Mouse (Mus musculus): ENCODE results near the gene Pprc1.

The Pprc1 gene

GRCm38 (mm10) chr19:46033911-46034310 is 10.8 kb upstream of the Pprc1 start:
- no peak for DNase-seq (ENCODE audit: low read depth, low spot score)

GRCm38 (mm10) chr19:46035971-46036370 is 8.7 kb upstream of the Pprc1 start:
- DNase-seq (ENCODE audit: low read depth, low spot score) = no peak

GRCm38 (mm10) chr19:46036477-46037242 is 8.0 kb upstream of the Pprc1 start:
- no peak for DNase-seq (ENCODE audit: low read depth, low spot score)

- DNase-seq (ENCODE audit: low read depth, low spot score) = no peak
Measured at GRCm38 (mm10) chr19:46037243-46037924, 7.3 kb upstream of the Pprc1 start.

GRCm38 (mm10) chr19:46037925-46038850 is 6.5 kb upstream of the Pprc1 start:
- no peak for DNase-seq (ENCODE audit: low read depth, low spot score)

- DNase-seq (ENCODE audit: low read depth, low spot score) = no peak
Measured at GRCm38 (mm10) chr19:46038851-46039260, 5.8 kb upstream of the Pprc1 start.

GRCm38 (mm10) chr19:46039478-46039877 is 5.2 kb upstream of the Pprc1 start:
- DNase-seq (ENCODE audit: low read depth, low spot score) = peak; percentile 65

- no peak for DNase-seq (ENCODE audit: low read depth, low spot score)
Measured at GRCm38 (mm10) chr19:46040149-46040902, 4.4 kb upstream of the Pprc1 start.

GRCm38 (mm10) chr19:46041299-46041932 is 3.3 kb upstream of the Pprc1 start:
- no peak for DNase-seq (ENCODE audit: low read depth, low spot score)

- peak; percentile 56 for DNase-seq (ENCODE audit: low read depth, low spot score)
Measured at GRCm38 (mm10) chr19:46041933-46042475, 2.7 kb upstream of the Pprc1 start.

GRCm38 (mm10) chr19:46042476-46043011 is 2.1 kb upstream of the Pprc1 start:
- no peak for DNase-seq (ENCODE audit: low read depth, low spot score)

- DNase-seq (ENCODE audit: low read depth, low spot score) = peak; percentile 43
Measured at GRCm38 (mm10) chr19:46043380-46043779, 1.3 kb upstream of the Pprc1 start.

- peak; percentile 90 for DNase-seq (ENCODE audit: low read depth, low spot score)
Measured at GRCm38 (mm10) chr19:46044993-46045695, 458 bp downstream of the Pprc1 start, which contains the start of gene Ldb1. Gene Ldb1 (minus strand): TSS chr19:46045214.

GRCm38 (mm10) chr19:46045696-46046311 is 1.1 kb downstream of the Pprc1 start:
- peak; percentile 77 for DNase-seq (ENCODE audit: low read depth, low spot score)

GRCm38 (mm10) chr19:46046621-46047025 is 1.9 kb downstream of the Pprc1 start:
- no peak for DNase-seq (ENCODE audit: low read depth, low spot score)

GRCm38 (mm10) chr19:46047426-46047825 is 2.7 kb downstream of the Pprc1 start:
- no peak for DNase-seq (ENCODE audit: low read depth, low spot score)

GRCm38 (mm10) chr19:46049129-46049528 is 4.4 kb downstream of the Pprc1 start:
- no peak for DNase-seq (ENCODE audit: low read depth, low spot score)

- no peak for DNase-seq (ENCODE audit: low read depth, low spot score)
Measured at GRCm38 (mm10) chr19:46050462-46050861, 5.8 kb downstream of the Pprc1 start.

Data from skeletal muscle tissue, adult 2 months (tissue).